Mouse (Mus musculus): ENCODE data around the gene Slc16a4.

- no peak for TF ChIP-seq CTCF (IDR thresholded peaks at IDR 0.05)
- TF ChIP-seq EP300 (IDR thresholded peaks at IDR 0.05): no peak
Observed at GRCm38 (mm10) chr3:107334202-107334934, 43.3 kb downstream of the Slc16a4 start.

Data from lung, postnatal 0 days (tissue).